Mouse (Mus musculus): ENCODE results near the gene Cadps.

Gene Cadps

GRCm38 (mm10) chr14:12822491-12823219, at the start of gene Cadps:
TSS of gene Cadps (minus strand) at chr14:12823079.
- DNase-seq, result no peak

- DNase-seq, result no peak
Measured at GRCm38 (mm10) chr14:12869605-12870004, 46.7 kb upstream of the Cadps start.

DNA sequence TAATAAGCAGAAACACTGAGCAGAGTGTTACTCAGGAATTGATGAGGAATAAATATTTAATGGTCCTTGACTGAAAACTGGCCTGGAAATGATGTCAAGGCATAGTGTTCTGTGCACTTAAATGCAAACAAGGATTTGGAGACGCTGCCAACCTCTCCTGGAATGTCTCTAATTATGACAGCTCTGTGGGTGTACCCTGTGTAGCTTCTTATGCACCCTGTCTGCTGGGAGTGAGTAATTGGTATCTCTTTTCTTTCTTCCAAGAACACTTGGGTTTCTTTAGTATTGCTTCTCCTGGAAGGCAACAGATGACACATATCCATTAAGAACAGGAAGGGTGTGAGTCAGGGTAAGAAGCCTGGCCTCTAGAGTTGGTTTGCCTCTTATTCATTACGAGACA, 42.4 kb upstream of the Cadps start:
- no peak for DNase-seq

- DNase-seq, result no peak
Measured at GRCm38 (mm10) chr14:12843860-12844259, 21.0 kb upstream of the Cadps start.

- DNase-seq, result no peak
Measured at GRCm38 (mm10) chr14:12839471-12839870, 16.6 kb upstream of the Cadps start.

- DNase-seq, result no peak
Measured at GRCm38 (mm10) chr14:12838949-12839348, 16.1 kb upstream of the Cadps start.

GRCm38 (mm10) chr14:12838323-12838722, 15.4 kb upstream of the Cadps start:
- DNase-seq, result no peak

DNA sequence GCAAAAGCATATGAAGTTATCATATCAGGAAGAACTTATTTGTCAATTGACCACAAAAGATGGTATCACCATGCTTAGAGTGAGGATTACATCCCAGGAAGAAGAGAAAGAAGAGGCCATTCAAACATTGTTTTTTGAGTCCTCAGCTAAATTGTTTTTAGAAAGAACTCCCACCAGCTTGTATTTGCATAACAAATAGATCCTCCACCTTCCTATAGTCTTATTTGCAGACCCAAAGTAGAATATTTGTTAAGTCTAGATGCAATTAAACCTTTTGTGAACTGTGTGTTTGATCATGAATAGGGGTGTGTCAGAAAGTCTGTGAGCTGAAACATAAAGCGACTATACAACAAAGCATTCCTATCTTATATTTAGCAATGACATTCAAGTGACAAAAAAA, 15.0 kb upstream of the Cadps start:
- no peak for DNase-seq

DNA sequence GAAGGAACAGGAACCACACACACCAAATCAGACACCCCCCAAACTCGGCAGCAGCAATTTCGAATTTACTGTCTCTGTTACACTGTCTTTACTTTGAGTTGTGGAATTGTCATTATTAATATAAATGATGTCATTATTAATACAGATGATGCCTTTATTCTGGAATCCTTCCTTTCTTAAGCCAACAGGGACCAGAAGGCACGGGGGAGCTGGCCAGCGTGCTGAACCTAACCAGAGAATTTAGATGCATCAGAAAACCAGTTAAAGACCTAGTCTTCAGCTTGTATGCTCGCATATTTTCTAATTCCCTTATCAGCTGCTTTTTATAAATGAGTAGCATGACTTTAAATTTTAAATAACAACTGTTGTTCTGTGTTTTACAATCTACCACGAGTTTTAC, 902 bp upstream of the Cadps start:
- DNase-seq, result no peak

DNA sequence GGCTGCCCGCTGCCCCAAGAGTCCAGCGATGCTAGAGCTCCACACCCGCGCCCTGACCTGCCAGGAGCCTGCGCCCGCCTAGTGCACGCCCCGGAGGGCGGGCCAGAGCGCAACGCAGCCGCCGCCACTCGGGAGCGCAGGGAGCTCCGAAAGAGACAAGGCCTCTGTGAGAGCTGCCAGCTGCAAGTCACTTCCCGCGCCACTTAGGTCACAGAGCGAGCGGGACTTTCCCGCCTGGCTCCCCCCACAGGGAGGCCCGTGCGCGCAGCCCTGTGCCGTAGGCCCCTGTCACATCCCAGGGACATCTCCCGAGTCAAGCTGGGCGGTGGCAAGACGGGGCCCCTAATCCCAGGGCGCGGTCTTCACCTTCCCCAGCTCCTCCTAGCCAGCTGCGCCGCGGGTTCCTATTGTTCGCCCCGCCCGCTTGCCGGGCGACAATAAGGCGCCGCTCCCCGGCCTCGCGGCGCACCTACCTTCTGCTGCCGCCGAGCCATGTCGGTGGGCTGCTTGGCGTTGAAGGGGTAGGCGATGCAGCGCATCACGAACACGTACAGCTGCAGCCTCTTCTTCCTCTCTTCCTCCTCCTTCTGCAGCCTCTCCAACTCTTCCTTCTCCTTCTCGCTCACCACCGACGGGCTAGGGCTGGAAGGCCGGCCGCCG, 918 bp downstream of the Cadps start:
- DNase-seq, result no peak

GRCm38 (mm10) chr14:12821156-12821813, 1.6 kb downstream of the Cadps start:
- no peak for DNase-seq

DNA sequence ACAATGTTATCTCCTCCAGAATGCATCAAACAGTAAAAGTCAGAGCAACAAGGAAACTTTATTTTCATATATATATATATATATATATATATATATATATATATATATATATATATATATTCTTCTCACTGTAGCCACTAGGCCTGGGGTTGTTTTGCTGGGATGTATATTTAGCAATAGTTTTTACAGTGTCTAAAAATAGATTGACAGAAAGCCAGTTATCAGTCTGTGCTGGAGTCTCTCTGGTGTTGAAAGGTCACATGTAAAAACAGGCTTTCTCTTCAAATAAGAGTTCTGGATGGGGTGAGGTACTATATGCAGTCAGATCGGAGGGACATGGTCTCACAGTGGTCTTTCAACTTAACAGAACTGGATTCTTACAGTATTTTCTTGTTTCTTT, 2.7 kb downstream of the Cadps start:
- DNase-seq, result no peak

- DNase-seq, result no peak
Measured at GRCm38 (mm10) chr14:12818442-12818841, 4.4 kb downstream of the Cadps start.

GRCm38 (mm10) chr14:12812072-12812471, 10.8 kb downstream of the Cadps start:
- DNase-seq, result no peak

GRCm38 (mm10) chr14:12802995-12803394, 19.9 kb downstream of the Cadps start:
- DNase-seq, result no peak

- DNase-seq, result no peak
Measured at GRCm38 (mm10) chr14:12801100-12801499, 21.8 kb downstream of the Cadps start.

DNA sequence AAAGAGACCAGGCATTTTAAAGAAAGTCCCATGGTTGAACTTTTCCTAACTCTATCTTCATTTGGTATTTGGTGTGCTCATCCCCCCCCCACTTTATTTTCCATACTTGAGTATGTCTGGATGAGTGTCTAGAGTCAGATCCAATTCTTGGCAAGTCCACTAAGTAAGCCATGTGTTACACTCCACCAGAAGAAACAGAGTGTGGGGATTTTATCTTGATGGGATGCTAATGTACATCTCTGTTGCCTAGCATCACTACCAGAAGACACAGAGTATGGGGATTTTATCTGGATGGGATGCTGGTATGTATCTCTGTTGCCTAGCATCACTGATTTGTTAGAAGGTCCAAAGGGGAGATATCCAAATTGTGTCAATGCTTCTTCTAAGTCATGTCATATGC, 24.0 kb downstream of the Cadps start:
- DNase-seq, result no peak

GRCm38 (mm10) chr14:12784296-12784695, 38.6 kb downstream of the Cadps start:
- DNase-seq, result no peak

DNA sequence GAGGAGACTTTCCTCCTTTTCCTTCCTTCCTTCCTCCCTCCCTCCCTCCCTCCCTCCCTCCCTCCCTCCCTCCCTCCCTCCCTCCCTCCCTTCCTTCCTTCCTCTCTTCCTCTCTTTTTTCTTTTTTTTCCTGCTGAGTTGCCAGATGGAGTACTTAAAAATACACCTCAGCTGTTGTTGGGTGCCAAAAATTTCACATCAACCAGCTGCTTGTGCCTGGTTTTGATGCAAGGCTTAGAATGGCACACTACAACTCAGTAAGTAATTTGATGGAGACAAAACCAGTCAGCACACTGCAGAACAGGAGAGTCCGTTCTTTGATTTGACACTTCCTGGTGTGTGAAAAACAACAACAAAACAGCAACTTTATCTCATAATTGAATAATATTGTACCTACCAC, 42.9 kb downstream of the Cadps start:
- DNase-seq, result no peak

- no peak for DNase-seq
Measured at GRCm38 (mm10) chr14:12777990-12778389, 44.9 kb downstream of the Cadps start.

DNA sequence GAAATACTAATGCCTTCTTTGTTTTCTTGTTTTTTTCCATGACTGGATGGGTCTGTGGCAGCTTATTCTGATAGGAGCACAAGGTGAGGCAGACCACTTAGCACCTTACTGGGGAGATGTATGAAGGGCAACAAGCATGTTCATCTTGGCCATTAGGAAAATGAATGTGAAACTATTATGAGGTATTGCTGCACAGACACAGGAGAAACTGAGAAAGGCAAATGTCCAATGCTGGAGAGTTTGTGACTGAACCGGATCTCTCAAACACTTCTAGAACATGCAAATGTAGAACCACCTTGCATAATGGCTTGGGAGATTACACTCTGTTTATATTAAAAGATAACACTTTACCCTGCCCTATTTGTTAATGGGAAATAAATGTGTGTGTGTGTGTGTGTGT, 54.0 kb downstream of the Cadps start:
- DNase-seq, result no peak

GRCm38 (mm10) chr14:12753237-12753636, 69.6 kb downstream of the Cadps start:
- DNase-seq, result no peak

DNA sequence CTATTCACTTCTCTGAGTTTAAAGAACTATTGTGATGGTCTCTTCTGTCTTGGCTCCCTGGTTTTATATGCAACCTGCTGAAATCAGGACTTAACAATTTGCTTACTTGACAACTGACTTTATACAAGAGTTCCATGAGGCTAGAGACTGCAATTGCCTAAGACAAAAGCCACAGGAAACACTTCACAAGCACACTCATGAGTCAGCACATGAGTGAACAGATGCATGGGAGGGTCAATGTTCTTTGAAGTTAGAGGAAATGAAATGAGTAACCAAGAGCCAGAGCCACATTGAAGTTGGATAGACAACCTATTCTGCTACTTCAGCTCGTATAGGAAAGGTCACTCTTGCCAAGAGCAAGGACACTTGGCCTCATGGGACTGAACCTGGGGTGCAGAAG, 71.1 kb downstream of the Cadps start:
- DNase-seq, result no peak

DNA sequence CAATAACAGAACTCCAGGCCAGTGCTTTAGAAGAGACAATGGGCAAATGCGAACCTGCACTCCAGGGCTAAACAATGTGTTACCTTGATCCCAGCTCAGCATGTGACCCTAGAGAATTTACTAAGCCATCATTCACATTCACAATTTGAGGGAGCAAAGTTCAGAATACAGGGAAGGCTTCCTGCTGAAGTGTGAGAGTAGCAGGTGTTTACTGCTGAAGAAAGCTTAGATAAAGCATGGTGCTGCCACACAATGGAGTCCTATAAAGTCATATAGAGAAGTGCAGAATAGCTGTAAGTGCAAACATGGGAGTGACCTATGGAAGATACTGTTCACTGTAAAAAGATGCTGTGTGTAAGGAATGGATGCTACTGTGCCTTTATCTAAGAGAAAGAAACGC, 91.9 kb downstream of the Cadps start:
- no peak for DNase-seq

All from lung, postnatal 36 days (tissue).